Mouse (Mus musculus) right cerebral cortex, postnatal 36 days (tissue): ENCODE data around the gene Mdm1.
"Not testable (repeated sequence)": the region's sequence is repeated elsewhere in the genome, so short reads cannot be mapped to it uniquely, and the experiment has no call there.

Experiments used
- DNase-seq, 2 experiments: peaks; one replicate each; pipeline ENCODE4 v3.0.0; 2022; ENCODE audit warnings: low spot score in 2 of 2, mixed read lengths in 1 of 2

Gene Mdm1

DNA sequence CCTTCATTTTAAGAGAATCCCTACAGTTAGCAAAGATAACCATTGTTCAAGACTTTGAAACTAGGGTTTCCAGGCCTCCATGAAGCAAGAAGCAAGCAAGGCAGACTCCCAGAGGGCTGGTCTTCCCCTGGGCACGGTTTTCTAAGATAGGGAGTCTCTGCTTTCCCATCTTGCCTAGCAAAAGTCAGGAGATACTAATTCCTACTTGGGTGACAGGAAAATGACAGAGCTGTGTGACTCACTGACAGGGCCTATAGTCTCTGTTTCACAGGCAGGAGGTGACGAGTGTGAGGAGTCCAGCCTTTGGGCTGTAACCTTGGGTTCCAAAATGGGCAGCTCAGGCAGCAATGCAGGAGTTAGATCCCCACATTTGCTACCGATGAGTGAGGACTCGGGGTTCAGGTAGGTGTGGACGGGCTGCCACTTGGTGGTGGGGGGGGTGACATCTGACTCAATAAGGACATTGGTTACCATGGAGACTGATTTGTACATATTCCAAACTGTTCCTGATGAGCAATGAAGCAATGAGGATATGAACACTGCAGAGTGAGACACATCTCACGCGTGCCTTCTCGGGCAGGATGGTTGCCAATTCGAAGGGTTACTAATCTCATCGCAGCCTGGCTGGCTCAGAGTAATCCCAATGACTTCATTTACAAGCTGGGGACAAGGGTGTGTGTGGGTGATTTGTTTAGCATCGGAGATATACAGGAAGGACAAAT, 19.0 kb upstream of the Mdm1 start:
- DNase-seq = no peak

DNA sequence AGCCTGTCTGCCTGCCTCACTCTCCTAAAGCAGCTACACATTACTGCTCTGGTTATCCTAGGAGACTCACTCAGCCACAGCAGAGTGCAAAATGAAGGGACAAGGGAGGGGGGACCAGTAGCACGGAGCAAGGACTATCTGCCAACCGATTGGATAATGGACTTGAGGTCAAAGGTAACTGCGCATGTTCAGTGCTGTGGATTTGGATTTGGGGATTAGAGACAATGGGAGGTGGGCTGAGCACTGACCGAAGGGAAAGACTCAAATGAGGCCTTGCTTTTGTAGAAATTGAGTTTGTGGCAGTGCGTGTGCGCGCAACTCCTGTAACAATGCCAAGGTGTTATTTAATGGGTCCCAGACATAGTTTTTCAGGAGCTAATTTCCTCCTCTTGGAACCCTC, 16.4 kb upstream of the Mdm1 start:
- no peak for DNase-seq

DNA sequence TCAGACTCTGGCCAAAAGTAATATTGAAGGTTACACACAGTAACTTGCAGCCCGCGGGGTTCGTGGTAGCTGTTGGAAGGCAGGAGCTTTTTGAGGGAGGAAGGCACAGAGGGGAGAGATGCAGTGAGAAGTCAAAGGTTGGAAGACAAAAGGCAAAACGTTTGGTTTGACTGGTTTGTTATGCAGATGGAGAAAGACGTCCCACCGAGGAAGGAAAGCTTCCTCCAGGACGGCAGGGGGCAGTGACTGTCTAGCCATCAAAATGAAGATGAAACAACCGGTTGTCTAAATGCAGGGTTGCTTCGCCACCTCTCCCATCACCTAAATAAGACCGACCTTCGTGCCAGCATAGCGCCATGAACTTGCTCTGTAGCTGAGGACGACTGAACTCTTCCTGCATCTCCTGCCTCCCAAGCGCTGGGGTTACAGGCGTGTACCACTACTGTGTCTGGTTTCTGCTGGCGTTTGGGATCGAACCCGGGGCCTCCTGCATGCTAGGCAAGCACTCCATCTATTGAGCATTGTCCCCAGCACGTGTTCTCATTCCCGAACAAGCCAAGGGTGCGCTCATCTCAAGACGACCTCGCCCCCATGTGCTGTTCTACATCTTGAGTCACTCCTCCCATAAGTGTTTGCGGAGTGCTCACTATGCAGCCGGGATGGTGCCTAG, 15.7 kb upstream of the Mdm1 start:
- DNase-seq = no peak

DNA sequence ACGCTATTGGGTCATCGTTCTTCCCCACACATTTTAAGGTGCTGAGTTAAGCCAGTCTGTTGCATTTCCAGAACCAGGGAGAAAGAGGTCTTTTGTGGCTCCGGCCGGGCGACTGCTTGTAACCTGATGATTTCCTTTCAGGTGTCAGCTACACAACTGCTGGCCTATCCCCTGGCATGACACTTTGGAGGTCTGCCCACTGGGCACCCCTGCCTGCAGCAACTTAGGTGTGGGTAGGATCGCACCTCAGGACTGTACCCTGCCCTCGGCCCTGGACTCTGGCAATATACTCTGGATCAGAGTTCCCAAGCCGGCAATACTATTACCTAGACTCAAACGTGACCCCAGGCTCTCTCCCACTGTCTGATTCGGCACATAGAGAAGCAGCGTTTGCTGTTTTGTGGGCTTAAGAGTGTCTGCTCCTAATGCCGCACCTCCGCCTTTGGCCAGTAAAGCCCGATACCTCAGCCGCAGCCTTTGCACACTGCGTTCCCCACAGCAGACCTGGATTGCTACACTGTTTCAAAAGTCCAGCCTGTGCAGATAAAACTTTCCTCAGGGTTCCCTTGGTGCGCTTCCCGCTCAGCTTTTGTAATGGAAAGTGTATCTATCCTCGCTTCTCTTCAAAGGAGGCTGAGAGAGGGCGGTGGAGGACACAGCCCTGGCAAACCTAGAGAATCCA, 12.5 kb upstream of the Mdm1 start:
- no peak for DNase-seq

DNA sequence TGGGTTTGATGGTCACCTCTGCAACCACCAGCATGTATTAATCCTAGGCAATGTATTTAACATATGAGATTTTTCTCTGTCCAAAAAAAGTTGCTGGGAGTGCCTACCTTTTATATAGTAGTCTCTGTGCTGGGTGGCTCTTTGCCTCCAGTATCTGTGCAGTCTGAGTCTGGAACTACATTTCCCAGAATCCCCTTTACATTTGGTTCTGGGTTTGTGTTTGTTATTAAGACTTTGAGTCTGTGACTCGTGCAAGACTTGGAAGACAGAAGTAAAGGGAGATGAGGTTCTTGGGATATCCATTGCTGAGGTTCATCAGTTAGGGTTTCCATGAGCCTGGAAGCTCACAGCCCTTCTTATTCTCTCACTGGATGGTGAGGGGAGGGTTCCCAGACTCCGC, 11.6 kb upstream of the Mdm1 start:
- no peak for DNase-seq

DNA sequence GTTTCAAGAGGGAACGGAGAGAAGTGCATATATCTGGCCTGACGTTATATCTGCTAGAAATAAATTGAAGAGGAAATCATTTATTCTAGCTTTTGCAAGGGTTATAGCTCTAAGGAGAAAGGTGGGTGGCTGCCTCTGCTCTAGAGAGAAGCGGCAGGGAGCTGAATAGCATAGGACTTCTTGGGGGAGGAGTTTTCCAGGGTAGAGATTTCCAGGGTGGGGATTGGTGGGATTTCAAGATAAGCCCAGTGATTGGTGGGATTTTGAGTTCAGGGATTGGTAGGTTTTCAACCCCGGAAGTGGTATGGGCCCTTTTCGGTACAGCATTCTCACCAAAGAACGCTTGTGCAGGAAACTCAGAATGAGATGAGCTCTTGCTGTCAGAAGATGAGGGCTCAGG, 8.6 kb upstream of the Mdm1 start:
- DNase-seq = no peak

DNA sequence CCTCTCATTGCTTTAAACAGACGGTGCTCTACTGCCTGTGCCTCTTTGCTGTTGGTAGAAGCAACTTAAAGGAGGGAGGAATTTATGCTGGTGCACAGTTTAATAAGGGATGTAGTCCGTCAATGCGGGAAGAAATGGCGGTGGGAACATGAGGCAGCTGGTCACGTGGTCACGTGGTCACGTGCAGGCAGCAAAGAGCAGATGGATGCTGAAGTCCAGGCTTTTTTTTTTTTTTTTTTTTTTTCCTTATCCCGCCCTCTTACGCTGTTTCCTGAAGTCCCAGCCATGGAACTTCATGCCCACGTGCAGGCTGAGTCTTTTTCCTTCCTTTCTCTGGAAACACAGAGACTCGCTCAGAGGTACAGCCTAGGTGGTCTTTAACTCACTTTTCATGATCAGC, 3.1 kb upstream of the Mdm1 start:
- no peak for DNase-seq

DNA sequence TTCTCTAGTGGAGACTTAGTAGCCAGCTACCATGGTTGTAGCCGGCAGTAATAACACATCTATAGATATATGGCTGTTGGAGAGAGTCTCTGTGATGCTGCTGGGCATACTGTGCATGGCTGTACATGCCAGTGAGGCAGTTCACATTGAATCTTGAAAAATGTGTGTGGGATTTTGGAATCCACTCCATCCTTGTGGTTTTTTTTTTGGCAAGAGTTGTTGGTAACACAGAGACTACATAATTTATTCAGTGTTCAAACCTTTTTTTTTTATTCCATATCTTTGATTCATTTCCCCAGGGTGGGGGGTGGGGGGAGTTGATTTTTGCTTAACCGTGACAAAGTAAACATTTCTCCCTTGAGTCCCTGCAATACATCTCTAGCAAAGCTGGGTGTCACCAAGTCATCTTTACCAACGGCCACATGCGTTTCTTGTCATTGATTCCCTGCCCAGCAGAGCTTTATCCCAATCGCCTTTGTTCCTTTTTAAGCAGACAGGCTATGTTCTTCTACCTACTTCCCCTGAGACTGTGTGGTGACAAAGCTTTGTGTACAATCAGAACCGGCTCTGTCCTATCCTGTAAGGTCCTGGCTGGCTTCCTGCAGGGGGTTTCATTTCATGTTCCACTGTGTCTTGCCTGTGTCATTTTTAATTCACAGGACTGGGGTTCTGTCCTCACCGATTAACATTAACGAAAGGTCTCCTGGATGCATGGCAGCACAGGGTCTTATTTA, 1.6 kb upstream of the Mdm1 start:
- no peak for DNase-seq

DNA sequence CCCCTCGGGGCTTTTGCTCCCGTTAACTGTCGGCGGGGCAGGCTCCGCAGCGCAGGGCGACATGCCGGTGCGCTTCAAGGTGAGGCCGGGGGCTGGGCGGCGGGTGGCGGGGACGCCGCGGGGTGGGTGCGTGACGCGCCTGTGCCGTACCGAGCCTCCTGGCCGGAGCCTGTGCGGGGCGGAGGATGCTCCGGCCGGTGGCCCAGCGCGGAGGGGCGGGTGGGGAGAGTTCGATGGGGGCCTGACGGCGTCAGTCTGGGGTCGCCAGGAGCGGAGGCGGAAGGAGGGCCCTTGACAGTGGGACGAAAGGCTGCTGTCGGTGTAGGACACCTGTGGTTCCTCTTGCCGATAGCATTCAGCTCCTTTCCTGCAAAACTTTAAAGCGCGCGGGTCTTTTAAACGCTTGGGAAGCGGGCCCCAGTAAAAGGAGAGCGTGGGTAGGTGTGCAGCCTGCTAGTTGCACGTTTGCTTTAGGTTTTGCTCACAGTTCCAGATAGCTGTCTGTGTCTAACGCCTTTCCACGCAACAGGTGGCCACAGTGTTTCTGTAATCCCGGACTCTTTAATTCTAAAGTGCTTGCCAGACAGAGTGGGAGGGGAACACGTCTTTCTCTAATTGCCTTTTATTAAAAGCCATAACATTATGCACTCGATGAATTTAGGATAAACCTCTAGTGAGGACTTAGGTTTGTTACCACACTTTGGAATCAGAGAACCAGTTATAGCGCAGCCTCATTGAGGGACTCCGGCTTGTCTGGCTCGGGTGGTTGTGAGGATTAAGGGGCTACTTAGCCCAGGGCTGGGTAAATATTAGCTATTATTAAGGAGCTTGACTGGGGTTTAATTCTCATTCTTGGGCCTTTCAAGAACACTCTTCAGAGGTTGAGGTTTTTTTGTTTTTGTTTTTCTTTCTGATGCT, 532 bp downstream of the Mdm1 start:
- peak; percentile 42 to 44 for DNase-seq

DNA sequence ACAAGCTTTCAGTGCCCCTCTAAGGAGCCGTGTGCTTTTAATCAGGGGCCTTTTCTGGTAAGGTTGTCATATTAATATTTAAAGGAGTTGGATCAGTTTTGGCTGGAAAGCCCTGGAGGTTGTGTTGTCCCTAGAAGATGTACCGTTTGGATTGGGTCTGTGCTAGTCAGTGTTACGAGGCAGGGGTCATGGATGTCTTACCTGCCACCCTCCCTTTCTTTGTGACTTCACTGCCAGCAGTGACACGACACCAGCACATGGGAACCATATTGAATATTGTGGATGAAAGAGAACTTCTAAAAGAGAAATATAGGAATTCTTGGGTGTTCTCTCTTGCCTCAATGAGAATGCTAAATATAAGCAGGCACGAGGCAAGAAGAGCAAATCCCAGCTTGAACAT, 7.8 kb downstream of the Mdm1 start:
- no peak for DNase-seq

DNA sequence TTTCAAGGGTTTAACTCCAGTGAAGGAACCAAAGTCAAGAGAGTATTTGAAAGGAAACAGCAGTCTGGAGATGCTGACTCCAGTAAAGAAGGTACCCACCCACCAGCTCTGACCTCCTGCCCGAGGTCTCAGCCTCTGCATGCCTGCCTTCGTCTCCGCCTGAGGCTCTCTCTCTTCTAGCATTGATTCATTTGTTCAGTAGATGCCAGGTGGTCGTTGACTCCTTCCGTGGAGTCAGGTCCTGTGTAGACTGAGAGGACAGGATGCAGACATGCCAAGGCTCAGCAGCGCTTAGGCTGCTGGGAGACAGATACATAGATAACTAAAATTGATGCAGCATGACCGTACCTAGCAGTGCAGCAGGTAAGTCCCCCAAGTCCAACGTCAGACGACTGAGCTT, 9.3 kb downstream of the Mdm1 start:
- no peak for DNase-seq

DNA sequence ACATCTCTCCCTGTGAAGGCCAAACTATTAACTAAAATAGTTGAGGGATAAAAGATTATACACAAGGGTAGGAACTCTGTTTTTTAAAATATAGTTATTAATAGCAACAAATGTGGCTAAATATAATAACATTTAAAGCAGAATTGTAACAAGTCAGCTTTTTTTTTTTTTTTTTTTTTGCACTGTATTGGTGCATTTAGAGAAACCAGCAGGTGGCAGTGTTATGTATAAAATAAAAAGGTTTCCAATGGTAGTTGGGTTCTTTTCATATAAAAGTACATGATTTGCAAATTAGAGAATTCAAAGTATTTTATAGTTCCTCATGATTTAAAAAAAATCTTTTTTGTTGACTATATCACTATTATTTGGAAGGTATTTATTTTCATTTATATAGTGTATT, 14.3 kb downstream of the Mdm1 start:
- DNase-seq = no peak

DNA sequence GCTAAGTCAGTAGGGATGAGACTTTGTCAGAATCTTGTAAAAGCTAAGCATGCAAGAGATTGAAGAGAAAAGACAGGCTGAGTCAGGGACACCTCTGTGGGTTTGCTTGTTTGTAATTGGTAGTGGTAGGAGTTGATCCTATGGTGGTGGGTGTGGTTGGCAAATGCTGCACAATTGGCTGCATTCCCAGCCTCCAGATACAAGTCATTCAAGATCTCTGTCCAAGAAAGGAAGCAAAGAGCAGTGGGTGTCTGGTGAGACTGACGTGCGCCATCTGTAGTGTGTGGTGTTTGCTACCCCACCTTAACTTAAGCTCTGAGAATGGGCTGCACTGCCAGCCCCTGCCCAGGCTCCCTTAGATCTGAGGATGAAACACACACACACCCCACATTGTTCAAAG, 19.5 kb downstream of the Mdm1 start:
- DNase-seq = peak; percentile 78 to 85

DNA sequence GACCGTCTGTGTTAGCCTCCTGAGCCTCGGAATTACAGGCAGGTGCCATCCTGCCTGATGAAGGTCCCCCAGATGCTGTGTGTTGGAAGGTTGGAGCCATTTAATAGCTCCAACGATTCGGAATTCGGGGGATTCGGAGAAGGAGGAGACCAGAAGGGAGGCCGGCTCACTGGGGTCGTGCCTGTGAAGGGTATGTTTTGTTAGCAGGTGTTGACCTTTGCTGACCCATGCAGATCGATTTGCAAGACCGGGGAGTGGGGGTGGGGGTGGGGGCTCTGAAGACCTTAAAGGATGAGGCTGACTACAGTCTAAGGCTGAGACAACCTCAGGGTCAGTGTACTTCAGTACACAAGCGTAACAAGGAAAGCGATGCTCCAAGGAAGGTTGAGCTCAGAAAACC, 27.6 kb downstream of the Mdm1 start:
- no peak for DNase-seq

DNA sequence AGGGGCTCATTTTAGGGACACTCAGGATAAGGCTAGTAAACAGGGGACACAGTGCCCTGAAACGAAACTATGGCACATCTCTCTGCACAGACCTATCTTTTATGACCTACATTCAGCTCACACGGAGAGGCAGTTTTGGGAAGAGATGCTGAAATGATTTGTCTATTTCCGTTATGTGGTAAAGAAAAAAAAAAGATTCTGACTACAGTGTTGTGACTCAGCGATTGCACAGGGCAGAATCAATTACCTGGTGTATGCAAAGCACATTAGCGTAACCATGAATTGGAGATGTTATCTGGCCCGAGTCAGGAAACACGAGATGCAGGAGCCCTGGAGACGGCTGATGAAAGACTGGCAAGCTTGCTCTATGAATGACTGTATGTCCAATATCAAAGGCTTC, 30.8 kb downstream of the Mdm1 start:
- no peak for DNase-seq

DNA sequence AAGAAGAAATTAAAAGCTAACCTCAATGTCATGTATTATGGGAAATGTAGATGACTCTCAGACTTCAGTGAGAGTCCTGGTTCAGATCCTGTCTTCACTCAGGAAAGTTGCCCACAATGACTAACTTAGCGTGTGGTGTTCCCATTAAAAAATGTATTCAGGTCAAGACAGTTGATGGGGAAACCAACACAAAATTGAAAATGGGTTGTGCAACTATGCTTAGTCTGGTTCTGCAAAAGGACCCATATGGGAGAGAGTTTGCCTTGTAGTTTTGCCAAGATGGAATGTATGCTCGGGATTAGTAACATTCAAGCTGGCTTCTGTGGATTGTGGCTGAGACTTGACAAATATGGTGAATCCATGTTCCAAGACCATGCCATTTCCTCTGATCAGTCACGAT, 31.3 kb downstream of the Mdm1 start:
- DNase-seq = no peak

DNA sequence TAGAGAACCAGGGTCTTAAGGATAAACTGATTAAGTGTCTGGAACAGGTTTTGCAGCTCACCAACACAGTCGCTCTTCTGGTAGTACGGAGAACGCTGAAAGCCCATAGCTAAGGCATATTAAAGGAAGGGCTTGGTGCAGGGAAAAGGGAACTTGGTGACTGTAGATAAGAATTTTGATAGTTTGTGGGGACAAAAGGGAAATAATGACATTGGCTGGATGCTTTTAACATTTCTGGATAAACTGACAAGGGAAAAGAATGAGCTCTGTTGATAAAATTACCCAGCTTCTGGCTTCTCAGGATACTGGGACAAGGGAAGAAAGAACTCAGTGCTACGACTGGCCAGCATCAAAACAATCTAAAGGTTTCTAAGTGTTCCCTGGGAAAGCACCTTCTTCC, 33.9 kb downstream of the Mdm1 start:
- not testable (repeated sequence) for DNase-seq

DNA sequence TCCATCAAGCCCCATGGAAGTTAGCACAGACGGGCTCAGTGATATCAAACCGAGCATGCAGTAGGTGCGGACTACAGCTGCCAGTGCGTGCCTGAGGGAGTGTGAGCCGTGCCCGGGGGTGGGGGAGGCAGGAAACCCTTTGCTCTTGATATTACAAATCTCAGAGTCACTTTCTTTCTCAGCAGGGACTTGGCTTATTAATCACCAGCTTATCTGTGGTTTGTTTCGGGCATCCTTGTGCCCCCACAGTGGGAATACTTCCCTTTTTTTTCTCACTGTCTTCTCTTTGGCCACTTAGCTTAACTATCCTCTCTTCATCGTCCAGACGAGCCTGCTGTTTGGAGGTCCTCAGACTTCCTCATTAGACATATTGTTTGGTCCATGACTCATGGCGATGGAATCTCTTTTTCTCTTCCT, 37.1 kb downstream of the Mdm1 start:
- no peak for DNase-seq

DNA sequence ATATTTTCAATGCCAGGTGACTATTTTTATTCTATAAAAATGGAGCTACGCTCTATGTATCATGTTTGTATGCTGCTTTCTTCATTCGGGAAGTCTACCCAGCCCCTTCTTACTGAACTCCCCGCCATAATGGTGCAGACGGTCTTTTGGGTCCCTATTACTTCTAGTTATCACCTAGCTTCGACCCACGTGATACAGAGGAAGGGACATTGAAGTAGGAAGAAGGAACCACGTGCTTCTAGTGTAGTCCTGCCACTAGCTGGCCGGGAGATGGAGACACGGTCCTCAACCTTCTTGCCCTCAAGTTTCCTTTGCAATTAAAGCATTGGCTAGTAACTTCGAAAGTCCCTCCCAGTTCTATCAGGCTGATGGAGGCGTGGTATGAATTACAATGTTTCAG, 37.7 kb downstream of the Mdm1 start:
- no peak for DNase-seq

DNA sequence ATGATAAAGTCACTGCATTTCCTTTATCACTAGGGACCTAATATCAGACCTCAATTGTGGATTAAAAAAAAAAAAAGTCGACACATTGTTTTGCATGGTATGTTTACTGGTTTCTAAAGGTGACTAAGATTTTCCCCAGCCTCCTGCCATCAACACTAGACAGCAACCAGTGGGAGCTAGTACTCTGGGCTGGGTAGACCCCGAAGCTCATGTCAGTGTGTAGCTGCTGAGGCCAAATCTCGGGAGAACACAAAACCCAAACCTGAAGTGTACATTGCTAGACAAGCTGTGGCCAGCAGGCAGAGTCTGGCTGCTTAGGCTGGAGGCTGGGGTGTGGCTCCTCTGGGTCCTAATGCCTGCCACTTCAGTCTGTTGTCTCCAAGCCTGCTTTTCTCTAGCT, 53.5 kb downstream of the Mdm1 start:
- not testable (repeated sequence) for DNase-seq

DNA sequence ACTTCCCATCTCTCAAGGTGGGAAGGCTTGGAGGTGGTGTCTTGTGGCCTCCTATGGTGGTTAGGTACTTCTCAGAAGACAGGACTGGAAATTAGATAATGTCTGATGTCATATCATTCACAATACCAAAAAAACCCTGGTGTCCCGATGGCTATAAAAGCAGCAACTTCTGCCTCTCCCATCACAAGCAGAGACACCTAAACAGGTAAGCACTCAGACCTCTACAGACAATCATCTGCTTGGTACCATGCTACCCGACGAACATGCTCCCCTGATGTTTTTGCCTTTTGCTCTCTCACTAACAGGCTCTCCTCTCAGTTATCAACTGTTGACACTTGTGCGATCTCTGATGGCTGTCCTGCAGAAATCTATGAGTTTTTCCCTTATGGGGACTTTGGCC, 63.0 kb downstream of the Mdm1 start, which contains the start of gene Il22:
Gene Il22, plus strand, starts transcription at position 301 of the 400 bp plus-strand sequence.
- DNase-seq = no peak
